Mouse (Mus musculus) frontal cortex, postnatal 25 days (tissue): ENCODE measurements around the gene Neo1.
"Not testable (repeated sequence)": the region's sequence is repeated elsewhere in the genome, so short reads cannot be mapped to it uniquely, and the experiment has no call there.

Experiments
- DNase-seq, 2 experiments: peaks; one replicate each; pipeline ENCODE4 v3.0.0; 2022; ENCODE audit warnings: low spot score in 2 of 2

Neo1 gene

GRCm38 (mm10) chr9:58989255-58989928 is 46.8 kb downstream of the Neo1 start:
- no peak for DNase-seq

GRCm38 (mm10) chr9:58979034-58979433 is 57.2 kb downstream of the Neo1 start:
- no peak for DNase-seq

GRCm38 (mm10) chr9:58971154-58971553 is 65.1 kb downstream of the Neo1 start:
- not testable (repeated sequence) for DNase-seq

DNA sequence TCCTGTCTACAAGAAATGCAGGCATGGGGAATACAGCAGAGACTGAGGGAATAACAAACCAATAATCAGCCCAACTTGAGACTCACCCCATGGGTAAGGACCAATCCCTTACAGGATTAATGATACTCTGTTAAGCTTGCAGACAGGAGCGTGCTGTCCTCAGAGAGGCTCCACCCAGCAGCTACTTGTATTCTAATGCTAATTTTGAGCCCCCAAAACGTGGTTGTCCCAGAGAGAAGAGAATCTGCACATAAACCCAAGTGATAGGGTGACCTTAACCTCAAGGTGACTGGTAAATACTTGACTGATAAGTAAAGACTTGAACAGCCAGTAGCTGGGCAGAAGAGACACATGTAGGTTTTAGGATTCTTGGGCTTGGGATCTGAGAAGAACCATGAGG is 68.9 kb downstream of the Neo1 start:
- DNase-seq, result no peak

DNA sequence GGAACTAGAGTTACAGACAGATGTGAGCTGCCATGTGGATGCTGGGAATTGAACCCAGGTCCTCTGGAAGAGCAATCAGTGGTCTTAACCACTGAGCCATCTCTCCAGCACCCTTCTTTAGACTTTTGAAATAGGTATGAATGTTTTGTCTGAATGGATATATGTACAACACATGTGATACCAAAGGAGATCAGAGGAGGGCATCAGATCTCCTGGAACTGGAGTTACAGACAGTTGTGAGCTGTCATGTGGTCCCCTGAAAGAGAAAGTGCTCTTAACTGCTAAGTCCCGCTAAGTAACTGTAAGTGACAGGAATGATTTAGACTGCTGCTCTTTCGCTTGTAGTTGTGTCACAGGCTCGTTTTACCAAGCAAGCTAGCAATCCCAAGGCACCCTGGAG is 80.7 kb downstream of the Neo1 start:
- no peak for DNase-seq

GRCm38 (mm10) chr9:58945910-58946309 is 90.3 kb downstream of the Neo1 start:
- not testable (repeated sequence) for DNase-seq

- DNase-seq, result no peak
These were observed 101.5 kb downstream of the Neo1 start for GRCm38 (mm10) chr9:58934776-58935175.

GRCm38 (mm10) chr9:58928103-58928502 is 108.1 kb downstream of the Neo1 start:
- no peak for DNase-seq

GRCm38 (mm10) chr9:58902869-58903585 is 133.2 kb downstream of the Neo1 start:
- DNase-seq, result peak; percentile 22 to 31

GRCm38 (mm10) chr9:58899602-58900001 is 136.6 kb downstream of the Neo1 start:
- no peak for DNase-seq

DNA sequence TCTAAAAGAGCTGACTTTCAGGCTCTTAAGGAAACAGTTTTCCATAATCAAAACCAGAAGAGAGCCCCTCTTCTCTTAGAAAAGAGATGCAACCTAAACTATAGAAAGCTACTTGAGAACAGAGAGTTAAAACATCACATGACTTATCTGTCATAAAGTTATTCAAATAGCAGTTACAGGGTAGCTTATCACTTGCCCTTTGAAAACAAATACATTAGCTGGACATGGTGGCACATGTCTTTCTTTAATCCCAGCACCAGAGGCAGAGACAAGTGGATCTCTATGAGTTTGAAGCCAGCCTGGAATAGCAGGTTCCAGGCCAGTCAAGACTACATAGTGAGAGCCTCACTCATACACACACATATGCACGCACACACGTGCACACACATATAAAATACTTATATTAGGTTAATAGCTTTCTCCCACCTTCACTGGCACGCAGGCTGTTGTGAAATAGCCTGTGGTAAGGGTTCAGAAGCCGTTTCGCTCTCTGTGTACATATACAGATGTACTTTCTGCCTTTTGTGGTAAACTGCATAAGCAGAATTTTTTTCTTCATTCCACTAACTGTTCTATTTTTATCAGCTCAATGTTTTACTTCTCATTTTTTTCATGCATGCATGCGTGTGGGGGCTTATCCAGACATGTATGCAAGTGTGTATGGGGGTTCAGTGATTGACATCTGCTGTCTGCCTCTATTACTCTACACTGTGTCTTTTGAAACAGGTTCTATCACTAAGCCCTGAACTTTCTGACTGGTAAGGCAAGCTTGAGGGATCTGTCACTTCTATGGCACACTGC is 144.2 kb downstream of the Neo1 start:
- DNase-seq, result no peak

- no peak for DNase-seq
These were observed 145.3 kb downstream of the Neo1 start for GRCm38 (mm10) chr9:58890893-58891292.

- no peak for DNase-seq
These were observed 146.3 kb downstream of the Neo1 start for GRCm38 (mm10) chr9:58889782-58890448.

GRCm38 (mm10) chr9:58882686-58883085 is 153.6 kb downstream of the Neo1 start:
- DNase-seq, result no peak

- no peak for DNase-seq
These were observed 156.4 kb downstream of the Neo1 start for GRCm38 (mm10) chr9:58879836-58880235.

DNA sequence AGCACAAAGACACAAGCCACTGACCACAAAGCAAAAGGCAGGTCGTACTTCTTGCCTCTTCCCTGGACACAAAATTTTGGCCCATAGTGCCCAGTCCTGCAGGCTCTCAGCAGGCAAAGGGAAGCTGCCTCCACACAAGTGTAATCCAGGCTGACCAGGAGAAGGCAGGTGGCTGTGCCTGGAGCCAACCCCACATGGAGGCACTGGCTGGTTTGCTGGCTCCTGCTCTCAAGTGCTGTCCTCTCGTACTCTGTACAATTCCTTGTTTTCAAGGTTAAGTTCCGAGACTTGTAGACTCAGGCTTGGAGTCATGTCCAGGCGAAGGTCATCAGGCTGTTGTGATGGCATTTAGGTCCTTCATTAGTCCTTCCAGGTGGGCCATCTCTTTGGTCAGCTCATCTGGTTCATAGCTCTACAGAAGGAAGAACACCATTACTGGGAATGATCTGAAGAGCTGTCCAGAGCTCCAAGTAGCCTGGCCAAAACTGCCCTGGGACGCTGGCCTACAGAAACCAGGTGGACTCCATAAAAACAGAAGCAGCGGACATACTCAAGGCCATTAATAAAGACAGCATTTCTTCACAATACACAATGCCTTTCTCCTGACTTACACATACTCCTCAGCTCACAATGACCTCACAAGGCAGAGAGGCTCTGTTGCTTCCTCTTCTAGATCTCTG is 159.2 kb downstream of the Neo1 start:
- no peak for DNase-seq

DNA sequence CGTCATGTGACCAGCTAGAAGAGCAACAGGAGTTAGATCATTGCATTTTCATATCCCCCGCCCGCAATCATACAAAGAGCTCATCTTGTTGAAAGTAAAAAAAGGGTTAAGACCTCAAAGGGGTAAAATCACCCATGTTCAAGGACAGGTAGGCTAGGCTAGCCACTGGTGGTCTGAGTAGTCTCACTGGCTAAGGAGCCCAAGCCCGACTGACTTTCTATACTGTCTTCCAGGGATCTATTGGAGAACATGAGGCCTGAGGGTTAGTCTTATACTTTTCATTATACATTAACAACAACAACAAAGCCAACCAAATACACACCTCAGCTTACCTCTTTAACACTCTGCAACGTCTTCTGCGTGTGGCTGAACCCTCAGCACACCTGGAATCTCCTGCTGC is 160.8 kb downstream of the Neo1 start:
- no peak for DNase-seq

DNA sequence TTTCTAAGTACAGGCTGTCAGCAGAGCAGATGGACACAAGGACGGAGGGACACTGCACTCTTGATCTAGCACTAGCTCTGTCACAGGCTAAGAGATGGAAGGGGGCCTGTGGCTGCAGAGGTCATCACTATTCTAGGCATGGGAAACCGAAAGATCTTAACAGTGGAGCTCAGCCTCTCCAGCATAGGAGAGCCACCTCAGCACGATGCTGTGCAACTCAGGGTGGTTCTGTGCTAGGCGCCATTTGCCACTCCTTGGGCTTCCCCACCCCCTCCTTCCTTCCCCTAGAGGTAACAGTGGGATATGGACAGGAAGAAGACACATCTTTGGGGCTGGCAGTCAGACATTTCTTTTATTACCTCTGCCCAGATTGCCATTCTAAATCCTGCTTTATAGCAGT is 161.9 kb downstream of the Neo1 start:
- no peak for DNase-seq

DNA sequence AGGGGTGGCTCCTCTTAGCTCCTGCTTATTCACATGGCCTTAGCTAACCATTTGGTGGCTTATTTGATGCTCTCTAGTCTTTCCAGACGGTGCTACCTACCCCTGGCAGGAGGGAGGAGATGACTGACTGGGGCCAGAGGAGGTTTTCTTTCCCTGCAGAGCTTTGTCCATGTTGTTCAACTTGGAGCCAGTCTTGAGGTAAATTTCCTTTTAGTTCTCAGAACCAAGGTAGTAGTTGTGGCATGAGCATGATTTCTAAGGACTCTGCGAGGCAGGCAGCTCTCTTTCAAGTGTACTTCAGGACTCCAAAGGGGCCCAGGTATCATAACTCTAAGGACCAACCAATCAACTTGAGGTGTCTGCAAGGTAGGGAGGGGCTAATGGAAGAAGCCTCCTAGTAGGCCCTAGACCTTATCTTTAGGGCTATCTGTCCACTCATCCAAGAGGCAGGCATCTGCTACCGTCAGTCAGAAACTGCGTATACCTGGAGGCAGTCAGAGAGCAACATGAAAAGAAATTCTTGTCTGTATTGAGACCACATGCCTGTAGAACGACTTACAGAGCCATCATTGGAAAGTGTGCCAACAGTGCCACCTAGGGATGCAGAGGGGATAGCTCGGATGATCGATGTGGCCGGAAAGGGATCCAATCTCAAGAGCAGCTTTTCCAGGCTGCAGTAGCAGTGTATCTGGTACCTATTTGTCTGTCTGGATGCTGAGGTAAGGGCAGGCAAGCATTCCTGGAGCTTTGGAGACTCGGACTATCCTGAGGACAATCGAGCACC is 162.5 kb downstream of the Neo1 start:
- DNase-seq, result peak; percentile 45 to 60

- DNase-seq, result no peak
These were observed 165.1 kb downstream of the Neo1 start for GRCm38 (mm10) chr9:58871141-58871540.

- no peak for DNase-seq
These were observed 172.4 kb downstream of the Neo1 start for GRCm38 (mm10) chr9:58863826-58864225.
